Mouse (Mus musculus): ENCODE measurements around the gene Lmln.
"Not testable (repeated sequence)": the region's sequence is repeated elsewhere in the genome, so short reads cannot be mapped to it uniquely, and the experiment has no call there.

The Lmln gene

DNA sequence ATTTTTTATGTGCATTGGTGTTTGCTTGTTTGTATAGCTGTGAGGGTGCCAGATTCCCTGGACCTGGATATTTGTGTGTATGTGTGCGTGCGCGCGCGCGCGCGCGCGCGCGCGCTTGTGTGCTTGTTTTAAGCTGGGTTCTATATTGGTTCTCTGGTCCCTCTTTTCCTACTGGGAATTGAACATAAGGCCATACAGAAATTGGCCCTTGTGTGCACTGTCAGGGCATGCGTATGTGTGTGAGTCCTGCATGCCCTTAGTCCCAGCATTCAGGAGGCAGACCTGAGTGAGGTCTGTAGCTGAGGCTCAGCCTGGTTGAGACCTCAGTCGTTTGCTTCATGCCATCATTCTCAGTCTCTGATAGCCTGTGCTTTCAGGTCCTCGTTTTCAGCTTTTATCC is 4.3 kb upstream of the Lmln start:
- DNase-seq (ENCODE audit: low read depth, low spot score) = no peak

DNA sequence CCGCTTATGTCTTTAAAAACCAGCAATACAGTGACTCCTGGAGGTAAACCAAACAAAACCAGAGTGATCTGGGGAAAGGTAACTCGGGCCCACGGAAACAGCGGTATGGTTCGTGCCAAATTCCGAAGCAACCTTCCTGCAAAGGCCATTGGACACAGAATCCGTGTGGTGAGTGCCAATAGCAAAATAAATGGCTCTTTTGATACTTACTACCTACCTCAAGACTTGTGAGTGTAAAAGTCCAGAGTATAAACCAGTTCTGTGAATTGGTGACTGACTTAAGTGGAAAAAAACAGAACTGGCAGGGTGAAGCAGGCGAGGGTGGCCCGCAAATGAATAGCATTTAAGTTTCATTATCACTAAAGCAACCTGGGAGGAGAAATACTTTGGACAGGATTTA is 3.7 kb upstream of the Lmln start:
- DNase-seq (ENCODE audit: low read depth, low spot score) = not testable (repeated sequence)

DNA sequence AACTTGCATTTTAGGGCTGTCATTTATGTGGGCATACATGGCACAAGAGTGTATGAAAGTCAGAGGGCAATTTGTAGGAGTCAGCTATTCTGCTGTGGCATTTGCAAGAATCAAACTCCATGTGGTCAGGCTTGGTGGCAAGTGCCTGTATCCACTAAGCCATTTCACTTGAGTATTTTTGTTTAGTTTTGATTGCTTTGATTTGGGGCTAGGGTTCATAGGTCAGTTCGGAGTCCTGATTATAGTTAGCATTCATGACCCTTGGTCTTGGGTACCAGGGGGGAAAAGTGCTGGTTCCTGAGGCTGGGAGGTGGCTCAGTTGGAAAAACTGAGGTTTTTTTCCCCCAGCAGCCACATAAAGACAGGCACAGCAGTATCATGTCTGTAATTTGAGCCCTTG is 2.9 kb upstream of the Lmln start:
- no peak for DNase-seq (ENCODE audit: low read depth, low spot score)

DNA sequence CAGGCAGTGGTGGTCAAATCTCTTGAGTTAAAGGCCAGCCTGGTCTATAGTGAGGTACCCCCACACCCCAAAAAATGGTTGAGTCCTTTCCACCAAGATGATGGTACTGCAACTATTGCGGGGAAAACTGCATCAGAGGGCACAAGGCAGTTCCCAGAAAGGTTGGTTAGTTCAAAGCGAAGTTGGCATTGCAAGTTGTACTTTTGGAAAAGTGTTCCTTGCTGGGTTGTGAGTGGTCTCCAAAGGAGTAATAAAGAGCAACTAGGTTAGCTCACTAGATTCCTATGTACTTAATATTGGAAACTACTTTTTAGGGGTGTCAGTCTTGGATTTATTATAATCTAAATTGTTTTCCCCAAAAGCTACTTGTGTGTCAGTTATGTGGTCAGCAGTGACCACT is 1.4 kb upstream of the Lmln start:
- DNase-seq (ENCODE audit: low read depth, low spot score) = no peak

DNA sequence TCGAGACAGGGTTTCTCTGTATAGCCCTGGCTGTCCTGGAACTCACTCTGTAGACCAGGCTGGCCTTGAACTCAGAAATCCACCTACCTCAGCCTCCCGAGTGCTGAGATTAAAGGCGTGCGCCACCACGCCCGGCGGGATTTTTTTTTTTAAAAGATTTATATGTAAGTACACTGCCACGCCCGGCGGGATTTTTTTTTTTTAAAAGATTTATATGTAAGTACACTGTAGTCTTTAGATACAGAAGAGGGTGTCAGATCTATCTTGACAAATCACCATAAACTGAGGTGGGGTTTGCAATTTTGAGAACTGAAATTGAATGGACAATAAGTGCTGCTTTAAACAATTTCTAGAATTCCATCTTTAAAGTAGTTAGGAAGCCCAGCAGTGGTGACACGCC is 921 bp upstream of the Lmln start:
- DNase-seq (ENCODE audit: low read depth, low spot score) = peak; percentile 29

DNA sequence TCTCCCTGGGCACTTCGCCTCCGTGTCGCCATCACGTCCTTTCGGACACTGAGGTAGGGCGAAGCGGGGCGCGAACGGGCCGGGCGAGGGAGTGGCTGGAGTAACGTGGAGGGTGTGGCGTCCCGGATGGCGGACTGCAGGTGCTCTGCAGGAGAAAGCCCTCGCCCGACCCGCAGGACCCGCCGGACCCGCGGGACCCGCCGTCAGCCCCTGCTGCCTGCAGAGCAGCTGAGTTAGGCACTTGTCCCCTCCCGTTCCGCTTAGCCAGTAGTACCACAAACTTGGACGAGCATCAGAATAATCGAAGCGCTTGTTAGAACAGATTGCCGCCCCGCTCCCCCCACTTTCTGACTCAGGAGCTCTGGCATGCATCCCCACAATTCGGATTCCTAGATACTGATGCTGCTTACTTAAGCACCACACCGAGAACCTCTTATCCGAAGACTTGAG is 386 bp downstream of the Lmln start:
- peak; percentile 47 for DNase-seq (ENCODE audit: low read depth, low spot score)

DNA sequence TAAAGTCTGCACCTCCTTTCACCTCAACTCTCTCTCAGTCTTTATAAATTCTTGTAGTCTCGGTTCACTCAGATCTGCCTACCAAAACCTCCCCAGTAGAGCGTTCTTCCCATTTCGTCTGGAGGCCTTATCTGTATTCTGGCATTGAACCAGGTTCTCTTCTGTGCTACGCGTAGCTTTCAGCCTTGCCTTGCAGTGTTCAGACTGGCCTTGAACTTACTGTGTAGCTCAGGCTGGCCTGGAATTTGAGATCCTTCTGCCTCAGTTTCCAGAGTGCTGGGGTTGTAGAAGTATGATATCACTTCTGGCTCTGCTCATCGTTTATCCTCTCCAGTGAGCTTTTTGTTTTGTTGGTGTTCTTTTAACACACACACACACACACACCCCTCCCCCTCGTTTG is 946 bp downstream of the Lmln start:
- no peak for DNase-seq (ENCODE audit: low read depth, low spot score)

DNA sequence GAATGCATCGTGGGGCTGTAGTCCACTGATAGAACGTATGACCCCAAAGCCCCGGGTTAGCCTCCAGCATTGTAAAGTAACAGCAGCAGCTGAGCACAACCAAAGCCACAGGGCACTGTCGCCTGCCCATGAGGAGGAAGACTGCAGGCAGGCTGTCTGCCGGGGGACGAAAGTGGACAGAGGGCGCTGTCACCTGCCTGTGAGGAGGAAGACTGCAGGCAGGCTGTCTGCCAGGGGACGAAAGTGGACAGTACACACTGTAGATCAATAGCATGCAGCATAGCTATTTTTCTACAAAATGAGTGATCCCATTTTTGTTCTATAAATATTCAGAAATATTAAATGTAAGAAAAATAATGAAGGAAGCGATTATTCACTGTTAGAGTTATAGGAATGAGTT is 2.3 kb downstream of the Lmln start:
- no peak for DNase-seq (ENCODE audit: low read depth, low spot score)

DNA sequence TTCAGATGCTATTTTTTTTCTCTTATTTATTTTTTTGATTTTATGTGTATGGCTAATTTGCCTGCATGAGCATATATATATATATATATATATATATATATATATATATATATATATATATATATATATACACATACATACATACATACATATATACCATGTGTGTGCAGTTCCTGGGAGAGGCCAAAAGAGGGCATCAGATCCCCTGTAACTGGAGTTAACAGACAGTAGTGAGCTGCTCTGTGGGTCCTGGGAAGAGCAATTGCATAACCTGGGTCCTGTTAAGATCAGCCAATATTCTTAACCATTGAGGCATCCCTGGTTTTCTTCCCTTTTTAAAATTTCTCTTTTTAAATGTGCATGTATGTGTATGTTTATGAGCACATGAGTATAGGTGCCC is 8.6 kb downstream of the Lmln start:
- DNase-seq (ENCODE audit: low read depth, low spot score) = no peak

DNA sequence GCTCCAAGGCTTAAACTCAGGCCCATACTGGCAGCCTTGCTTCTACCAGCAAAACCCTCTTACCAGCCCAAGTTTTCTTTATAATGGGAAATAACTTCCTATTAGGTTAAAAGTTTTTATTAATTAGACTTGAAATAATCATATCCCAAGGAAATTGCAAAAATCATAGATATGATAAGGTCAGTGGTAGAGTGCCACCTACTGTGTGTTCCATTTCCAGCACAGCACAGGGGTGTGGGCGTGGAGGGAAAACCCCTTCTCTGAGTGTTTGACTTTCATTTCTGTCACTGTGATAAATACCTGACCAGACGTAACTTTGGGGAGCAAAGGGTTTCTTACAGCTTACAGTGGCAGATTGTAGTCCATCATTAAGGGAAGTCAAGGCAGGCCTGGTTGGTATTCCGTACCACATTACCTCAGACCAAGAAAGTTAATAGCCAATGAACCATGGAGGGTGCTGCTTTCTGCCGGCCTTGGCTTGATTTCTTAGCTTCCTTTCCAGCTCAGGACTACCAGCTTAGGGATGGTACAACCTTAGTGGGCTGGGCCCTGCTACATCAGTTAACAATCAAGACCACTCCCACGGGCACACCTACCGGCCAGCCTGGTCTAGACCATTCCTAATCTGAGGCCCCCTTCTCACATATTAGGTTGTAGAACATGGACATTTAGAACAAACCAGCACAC is 10.7 kb downstream of the Lmln start:
- DNase-seq (ENCODE audit: low read depth, low spot score) = no peak

DNA sequence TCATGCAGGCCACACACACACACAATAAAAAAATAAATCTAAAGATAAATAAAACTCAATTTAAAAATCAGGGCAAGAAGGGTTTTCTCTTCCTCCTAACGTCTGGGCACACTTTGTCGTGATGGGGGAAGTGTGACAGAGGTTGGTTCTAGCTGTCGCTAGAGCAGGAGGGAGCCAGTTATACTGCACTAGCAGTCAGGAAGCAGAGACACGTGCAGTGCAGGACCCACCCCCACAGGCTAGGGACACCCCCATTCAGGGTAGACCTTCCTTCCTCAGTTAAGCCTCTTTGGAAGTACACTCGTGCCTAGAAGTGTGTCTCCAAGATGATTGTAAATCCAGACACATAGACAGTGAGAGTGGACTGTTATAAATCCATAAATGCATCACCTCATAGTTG is 12.6 kb downstream of the Lmln start:
- DNase-seq (ENCODE audit: low read depth, low spot score) = no peak

DNA sequence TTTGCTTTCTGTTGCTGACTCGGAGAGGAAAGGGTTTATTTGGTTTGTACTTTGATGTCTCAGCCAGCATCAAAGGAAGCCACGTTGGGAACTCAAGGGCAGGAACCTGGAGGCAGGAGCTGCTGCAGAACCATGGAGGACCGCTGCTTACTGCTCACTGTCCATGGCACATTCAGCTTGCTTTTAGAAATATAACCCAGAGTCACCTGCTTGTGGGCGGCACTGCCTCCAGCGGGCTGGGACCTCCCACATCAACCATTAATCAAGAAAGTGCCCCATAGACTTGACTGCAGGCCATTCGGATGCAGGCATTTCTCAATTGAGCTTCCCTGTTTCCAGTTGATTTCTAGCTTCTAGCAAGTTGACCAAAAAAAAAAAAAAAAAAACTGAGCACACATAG is 13.8 kb downstream of the Lmln start:
- DNase-seq (ENCODE audit: low read depth, low spot score) = no peak

DNA sequence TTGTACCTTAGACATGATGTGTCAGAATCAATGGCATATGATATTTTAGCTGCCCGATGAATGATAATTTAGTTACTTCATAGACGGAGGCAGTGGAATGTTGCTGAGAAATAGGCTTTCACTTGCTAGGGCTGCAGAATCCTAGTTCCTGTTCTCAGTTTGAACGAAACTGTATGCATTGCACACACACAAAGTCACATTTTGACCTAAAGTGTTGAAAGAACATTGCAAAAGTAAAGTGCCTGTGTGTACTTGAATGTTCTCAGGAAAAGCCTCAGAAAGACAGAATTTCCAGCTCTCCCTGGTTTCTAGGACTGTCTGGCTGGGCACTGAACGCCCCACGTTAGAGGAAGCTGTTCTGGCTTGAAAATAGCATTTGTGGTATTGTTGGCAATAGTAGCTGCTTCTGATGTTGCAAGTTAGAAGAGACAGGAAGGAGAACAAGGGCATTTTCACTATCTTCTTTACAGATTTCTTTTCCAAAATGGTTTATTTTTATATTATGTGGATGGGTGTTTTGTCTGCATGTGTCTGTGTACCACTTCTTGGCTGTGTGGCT is 14.8 kb downstream of the Lmln start:
- no peak for DNase-seq (ENCODE audit: low read depth, low spot score)

DNA sequence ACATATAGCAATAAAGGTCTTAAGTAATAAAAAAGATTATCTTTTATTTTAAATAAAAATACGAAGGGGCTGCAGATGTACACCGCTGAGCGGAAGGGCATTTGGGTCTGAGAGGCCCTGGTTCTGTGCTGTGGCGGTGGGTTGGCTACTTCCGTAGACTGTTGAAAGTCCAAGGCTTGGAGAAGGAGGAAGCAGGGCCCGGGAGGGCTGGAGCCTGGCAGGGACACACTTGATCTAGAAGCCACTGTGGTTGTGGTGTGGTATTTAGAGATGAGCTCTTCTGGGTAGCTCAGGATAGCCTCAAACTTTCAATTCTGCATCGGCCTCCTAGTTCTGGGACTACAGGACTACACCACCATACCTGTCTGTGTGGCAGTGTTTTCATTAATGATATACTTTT is 17.7 kb downstream of the Lmln start:
- no peak for DNase-seq (ENCODE audit: low read depth, low spot score)

DNA sequence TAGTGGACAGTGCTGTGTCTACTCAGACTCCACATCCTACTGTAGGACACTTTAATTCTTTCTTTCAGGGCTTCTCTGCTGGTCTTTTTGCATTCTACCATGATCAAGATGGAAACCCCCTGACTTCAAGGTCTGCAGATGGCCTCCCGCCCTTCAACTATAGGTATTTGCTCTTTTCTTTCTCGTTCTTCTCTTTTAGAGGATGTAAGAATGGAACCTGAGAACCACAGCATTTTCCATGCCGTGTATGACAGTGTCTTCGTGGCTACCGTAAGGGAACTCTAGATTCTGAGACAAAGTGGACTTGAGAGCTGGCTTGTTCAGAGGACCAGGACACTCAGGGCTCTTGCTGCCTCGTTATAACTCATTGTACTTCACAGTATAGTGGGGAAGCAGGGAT is 20.6 kb downstream of the Lmln start:
- DNase-seq (ENCODE audit: low read depth, low spot score) = no peak

DNA sequence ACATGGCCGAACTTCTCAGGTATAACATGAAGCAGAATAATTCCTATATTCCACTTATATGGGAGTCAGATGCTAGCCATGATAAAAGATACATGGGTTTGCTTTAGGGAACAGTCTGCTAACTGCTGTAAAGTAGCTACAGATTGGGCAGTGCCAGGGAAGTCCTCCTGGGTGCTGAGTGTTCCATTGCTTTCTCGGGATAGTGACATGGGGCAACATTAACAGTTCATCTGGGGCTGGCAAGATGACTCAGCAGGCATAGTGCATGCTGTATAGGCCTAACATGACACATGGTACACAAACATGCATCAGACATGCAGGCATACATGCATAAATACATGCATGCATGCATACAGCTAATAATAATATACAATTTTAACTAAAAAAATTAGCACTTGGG is 21.7 kb downstream of the Lmln start:
- no peak for DNase-seq (ENCODE audit: low read depth, low spot score)

DNA sequence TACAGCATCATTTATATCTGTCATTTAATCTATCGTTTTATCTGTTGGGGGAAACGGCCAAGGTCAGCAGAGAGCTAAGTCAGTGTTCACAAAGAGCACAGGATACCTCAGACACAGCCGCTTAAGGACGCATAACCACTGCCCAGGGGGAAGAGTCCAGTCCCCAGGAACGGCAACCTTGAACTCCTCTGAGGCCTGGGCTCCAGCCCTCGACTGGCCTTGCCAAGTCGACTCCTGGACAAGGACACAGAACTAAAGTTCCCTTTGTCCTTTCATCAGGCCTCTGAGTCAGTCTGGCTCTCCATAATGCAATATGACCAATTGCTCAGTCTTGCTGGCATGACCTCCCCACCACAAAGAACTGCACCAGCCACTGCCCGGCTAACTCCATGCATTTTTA is 23.3 kb downstream of the Lmln start:
- DNase-seq (ENCODE audit: low read depth, low spot score) = no peak

DNA sequence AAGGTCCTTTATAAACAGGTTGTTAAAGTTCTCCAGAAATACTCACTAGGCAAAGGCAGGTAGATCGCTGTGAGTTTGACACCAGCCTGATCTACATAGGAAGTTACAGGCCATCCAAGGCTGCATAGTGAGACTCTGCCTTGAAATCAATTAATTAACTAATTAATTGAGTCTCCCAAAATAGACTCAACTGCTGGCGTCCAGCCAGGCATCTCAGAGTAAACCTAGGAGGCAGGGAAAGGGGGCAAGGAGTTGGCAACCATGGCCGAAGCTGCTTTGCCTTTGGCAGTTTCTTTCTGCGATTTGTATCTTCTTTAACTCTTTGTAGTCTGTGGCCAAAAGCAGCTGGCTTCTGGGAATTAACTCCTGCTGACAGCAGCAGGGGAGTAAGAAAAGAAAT is 51.4 kb downstream of the Lmln start:
- DNase-seq (ENCODE audit: low read depth, low spot score) = no peak

DNA sequence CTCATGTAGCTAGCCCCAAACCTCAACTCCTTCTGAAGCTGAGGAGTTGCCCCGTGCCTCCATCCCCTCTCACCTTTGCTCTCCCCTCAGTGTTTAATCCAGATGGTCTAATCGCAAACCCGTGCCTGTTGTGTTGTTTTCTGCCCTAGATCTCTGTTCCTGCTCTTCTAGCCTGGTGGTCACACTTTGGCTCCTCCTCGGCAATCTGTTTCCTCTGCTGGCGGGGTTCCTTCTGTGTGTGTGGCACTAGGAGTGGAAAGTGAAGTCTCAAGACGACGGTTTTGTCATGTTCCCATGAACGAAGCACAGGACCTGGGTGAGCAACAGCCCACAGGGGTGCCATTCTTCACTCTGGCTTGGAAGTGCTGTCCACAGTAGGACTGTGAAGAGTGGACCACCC is 61.1 kb downstream of the Lmln start:
- DNase-seq (ENCODE audit: low read depth, low spot score) = no peak

DNA sequence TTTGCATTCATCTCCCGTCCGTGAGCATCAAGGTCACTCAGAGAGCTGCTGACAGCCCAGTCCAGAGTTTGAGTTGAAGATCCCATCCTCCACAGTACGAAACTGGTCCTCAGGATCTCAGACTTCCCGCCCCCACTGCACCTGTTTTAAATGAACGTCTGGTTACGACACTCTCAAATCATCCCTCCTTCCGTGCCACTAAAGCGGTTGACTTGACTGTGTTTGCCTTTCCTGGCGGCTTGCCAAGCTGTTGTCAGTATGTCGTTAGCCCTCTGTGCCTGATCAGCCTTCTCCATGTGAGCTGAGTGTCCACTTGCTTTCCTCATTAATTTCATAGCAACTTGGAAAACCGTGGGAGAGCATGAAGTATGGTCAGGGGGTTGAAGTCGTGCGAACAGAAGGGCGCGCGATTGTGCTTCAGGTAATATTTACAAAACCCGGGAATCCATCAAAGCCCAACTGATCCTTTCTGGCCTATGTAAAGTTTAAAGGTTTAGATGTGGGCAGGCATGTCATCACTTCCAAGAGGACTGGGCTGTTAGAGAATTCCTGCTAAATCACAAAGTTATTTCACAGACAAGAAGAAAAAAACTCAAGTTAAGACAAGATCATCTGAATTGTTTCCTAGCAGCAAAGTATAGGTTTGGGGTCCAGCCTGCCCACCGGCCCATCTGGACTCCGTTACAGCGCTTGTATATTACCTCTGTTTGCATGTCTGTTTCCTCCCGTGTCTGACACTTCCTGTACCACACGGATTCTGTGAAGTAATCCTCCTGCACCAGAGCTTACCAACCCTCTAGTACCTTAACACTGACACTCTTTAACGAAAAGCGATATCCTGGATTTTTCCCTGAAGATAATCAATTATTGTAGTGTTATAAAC is 61.9 kb downstream of the Lmln start:
- no peak for DNase-seq (ENCODE audit: low read depth, low spot score)

DNA sequence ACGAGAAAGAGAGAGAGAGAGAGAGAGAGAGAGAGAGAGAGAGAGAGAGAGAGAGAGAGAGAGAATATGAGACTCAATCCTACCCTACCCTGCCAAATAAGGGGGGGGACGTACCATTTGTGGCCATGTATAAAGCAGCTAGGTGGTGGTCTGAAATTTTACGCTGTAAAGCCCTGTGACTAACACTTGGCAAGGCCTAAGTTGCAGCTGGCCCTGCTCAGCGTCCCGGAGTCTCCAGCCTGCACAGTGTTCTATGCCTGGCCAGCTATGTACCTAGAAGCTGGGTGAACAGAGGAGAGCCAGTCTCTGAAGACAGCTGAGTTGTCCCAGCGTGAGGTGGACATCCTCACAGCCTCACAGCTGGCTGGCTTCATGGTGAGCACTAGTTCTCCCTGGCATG is 64.7 kb downstream of the Lmln start:
- DNase-seq (ENCODE audit: low read depth, low spot score) = no peak

DNA sequence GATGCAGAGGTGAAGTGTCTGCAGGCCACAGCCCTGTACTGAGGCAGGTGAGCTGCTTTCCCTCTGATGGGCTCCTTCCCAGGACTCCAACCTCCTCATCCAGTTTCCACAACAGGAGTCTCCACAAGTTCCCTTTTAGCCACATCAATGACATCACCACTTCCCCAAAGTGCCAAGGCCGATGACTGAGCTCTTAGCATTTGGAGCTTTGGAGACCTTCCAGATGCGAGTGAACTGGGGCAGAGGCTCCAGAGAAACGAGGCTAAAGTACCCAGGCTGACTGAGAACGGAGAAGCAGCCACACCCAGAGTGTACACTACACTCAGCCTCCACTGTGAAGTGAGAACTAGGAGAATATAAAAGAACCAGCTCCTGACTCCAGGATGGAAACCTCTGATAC is 68.4 kb downstream of the Lmln start:
- no peak for DNase-seq (ENCODE audit: low read depth, low spot score)

DNA sequence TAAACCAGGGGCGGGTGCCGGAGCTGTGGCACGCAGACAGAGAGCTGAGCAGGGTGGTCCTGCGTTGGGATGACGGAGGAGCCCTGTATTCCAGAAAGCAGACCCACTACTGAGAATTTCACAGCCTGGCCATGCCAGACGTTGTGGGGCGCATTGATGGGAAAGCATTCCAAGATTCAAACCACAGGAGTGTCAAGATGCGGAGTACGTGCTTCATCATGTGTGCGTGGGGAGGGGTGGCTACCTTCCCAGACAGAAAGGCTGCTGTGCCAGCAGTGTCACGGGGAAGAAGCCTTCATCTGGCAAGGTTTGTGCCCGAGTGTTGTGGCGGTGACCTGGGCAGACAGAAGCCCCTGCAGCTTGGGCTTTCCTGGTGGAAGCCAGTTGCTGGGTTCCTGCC is 70.9 kb downstream of the Lmln start:
- DNase-seq (ENCODE audit: low read depth, low spot score) = no peak

Data from ES-CJ7 (cell line).